Mouse (Mus musculus) limb, embryonic 11.5 days (tissue): Measurements from ENCODE around the gene Dmwd. TPM values are rescaled to one million over a fixed set of nuclear protein-coding genes. Genes with fewer than 3 reads are reported as not detected.

Source experiments
- ATAC-seq: fragments of 200-750 bp; cut with Nextera tagmentation; 2 replicates; pipeline ENCODE4 v1.8.0; 2017; ENCODE audit warnings: low read depth; ENCODE audit not compliant: insufficient number of reproducible peaks, low FRiP score, low TSS enrichment
- DNase-seq: peaks from one replicate; pipeline ENCODE4 v3.0.0-alpha.2; 2015; ENCODE audit warnings: low spot score
- H3K27ac ChIP-seq: fragments of 300-500 bp; sonication (generic); replicated peaks from 2 replicates; pipeline ENCODE4 v1.5.1; 2014; ENCODE audit warnings: low read depth, mild to moderate bottlenecking, low read length
- H3K27me3 ChIP-seq: fragments of 300-500 bp; sonication (generic); 2 replicates; pipeline ENCODE4 v1.6.1; 2014; ENCODE audit warnings: mild to moderate bottlenecking, low read length, mixed read lengths; ENCODE audit not compliant: control insufficient read depth, insufficient read depth
- H3K36me3 ChIP-seq: fragments of 300-500 bp; sonication (generic); 2 replicates; pipeline ENCODE4 v1.6.1; 2014; ENCODE audit warnings: mild to moderate bottlenecking, low read length, moderate library complexity, mixed read lengths; ENCODE audit not compliant: control insufficient read depth, insufficient read depth
- H3K4me1 ChIP-seq: fragments of 300-500 bp; sonication (generic); 2 replicates; pipeline ENCODE4 v1.6.1; 2014; ENCODE audit warnings: low read length, mixed read lengths; ENCODE audit not compliant: control insufficient read depth, insufficient read depth
- H3K4me2 ChIP-seq: fragments of 300-500 bp; sonication (generic); 2 replicates; pipeline ENCODE4 v1.6.1; 2014; ENCODE audit warnings: low read depth, mild to moderate bottlenecking, moderate library complexity; ENCODE audit not compliant: severe bottlenecking
- H3K4me3 ChIP-seq: fragments of 300-500 bp; sonication (generic); 2 replicates; pipeline ENCODE4 v1.5.1; 2014; ENCODE audit warnings: low read depth, low read length
- H3K9ac ChIP-seq: fragments of 300-500 bp; sonication (generic); 2 replicates; pipeline ENCODE4 v1.6.1; 2014; ENCODE audit warnings: mild to moderate bottlenecking, low read length
- H3K9me3 ChIP-seq: fragments of 300-500 bp; sonication (generic); 2 replicates; pipeline ENCODE4 v1.6.1; 2016; ENCODE audit warnings: low read length; ENCODE audit not compliant: control insufficient read depth
- WGBS: fragments of 180-500 bp; shearing (Covaris S2); extraction: QIAGEN DNeasy Blood & Tissue Kit; methylation state at CpG from one replicate; pipeline ENCODE4 v1.1.7; 2014; 5-methylcytosine and 5-hydroxymethylcytosine counted together
- polyA plus RNA-seq: library from polyadenylated mRNA; unstranded; fragments of >200 nt; fragmentation: Nextera tagmentation; extraction: Ambion mirVana; gene quantifications from 2 replicates; pipeline ENCODE4 v1.2.1, GENCODE M21; 2014

Gene Dmwd
- polyA plus RNA-seq, 1 experiment from 2014 or later, result 18.8 TPM

DNA sequence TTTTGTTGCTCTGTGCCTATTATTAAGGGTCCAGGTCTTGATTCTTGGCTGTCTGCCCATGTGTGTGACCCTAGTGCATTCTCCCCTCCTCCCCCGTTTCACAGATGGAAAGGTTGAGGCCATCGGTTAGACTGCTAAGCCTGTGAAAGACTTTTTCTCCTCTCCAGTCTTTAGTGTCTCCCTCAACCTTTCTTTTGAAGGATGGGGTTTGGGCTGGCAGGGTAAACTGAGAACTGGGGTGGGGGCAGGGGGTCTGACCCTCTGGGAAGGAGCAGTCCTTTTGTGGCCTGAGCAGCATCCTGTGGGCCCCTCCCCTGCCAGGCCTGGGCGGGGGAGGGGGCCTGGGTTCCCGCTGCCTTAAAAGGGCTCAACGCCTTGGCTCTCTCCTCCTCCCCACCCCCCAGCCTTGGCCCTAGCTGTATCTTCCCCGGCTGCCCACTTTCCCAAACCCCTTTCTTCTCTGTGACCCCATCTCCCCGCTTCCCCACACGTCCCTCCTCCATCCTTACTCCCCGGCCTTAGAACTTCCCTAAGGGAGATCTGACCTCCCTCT lies 9.0 kb downstream of the Dmwd start:
- H3K9ac ChIP-seq, result no peak overlapping the region
- H3K4me3 ChIP-seq, result no peak overlapping the region
- DNase-seq (no peak), ATAC-seq (no peak)
- H3K9me3 ChIP-seq, result no peaks in the 10 kb centered on the region
- no peak overlapping the region for H3K27ac ChIP-seq
- H3K27me3 ChIP-seq, result no peaks in the 10 kb centered on the region
- peaks cover 21% of the 10 kb centered on the region for H3K4me1 ChIP-seq
- H3K36me3 ChIP-seq, result peaks cover 30% of the 10 kb centered on the region
- 22% methylated on average over 9 of the region's 9 CpGs for WGBS
- H3K4me2 ChIP-seq, result no peak overlapping the region; the same call in 1 of the 2 replicates

- Histone ChIP-seq H3K27ac (no peak overlapping the region), H3K4me2 (no peak overlapping the region; the same call in 1 of the 2 replicates), H3K9me3 (no peaks in the 10 kb centered on the region), H3K4me1 (peaks cover 21% of the 10 kb centered on the region), H3K4me3 (no peak overlapping the region), H3K36me3 (peaks cover 27% of the 10 kb centered on the region), H3K27me3 (no peaks in the 10 kb centered on the region), H3K9ac (no peak overlapping the region)
- WGBS, result 4% methylated on average over 6 of the region's 6 CpGs
- ATAC-seq, result no peak
- no peak for DNase-seq
Measured at GRCm38 (mm10) chr7:19085495-19085894, 9.5 kb downstream of the Dmwd start.

DNA sequence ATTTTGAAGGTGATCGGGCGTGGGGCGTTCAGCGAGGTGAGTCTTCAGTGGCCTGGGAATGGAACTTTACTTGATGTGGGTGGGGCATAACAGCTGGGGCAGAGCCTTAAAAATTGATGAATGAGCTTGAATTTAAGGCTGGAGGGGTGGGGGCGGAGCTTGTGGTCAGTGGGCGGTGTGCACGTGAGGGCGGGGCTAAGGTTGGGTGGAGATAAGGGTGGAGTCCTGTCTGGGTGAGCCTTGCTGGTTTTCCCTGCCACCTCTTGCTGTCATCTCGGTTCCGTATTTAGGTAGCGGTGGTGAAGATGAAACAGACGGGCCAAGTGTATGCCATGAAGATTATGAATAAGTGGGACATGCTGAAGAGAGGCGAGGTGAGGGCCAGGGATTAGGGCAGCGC lies 10.0 kb downstream of the Dmwd start:
- 6% methylated on average over 14 of the region's 14 CpGs for WGBS
- H3K36me3 ChIP-seq, result peaks cover 25% of the 10 kb centered on the region
- H3K27ac ChIP-seq, result no peak overlapping the region
- H3K9me3 ChIP-seq, result no peaks in the 10 kb centered on the region
- peak; percentile 64 for DNase-seq
- H3K4me3 ChIP-seq, result no peak overlapping the region
- no peak overlapping the region; the same call in 1 of the 2 replicates for H3K4me2 ChIP-seq
- H3K27me3 ChIP-seq, result no peaks in the 10 kb centered on the region
- H3K9ac ChIP-seq, result no peak overlapping the region
- peaks cover 21% of the 10 kb centered on the region for H3K4me1 ChIP-seq
- ATAC-seq, result no peak

DNA sequence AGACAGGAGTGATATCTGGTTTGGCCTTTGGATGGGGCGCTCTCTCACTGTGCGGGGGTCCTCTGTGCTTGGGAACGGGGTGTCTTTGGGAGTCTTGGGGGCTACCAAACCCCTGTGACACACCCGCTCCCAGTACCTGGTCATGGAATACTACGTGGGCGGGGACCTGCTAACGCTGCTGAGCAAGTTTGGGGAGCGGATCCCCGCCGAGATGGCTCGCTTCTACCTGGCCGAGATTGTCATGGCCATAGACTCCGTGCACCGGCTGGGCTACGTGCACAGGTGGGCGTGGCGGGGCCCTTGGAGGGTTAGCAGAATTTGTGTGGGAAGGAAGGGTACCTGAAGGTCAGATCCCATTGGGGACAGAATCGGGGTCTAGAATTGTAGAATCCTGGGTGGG lies 10.7 kb downstream of the Dmwd start:
- Histone ChIP-seq H3K36me3 (peaks cover 18% of the 10 kb centered on the region), H3K4me3 (no peak overlapping the region), H3K27ac (no peak overlapping the region), H3K27me3 (no peaks in the 10 kb centered on the region), H3K4me2 (no peak overlapping the region), H3K4me1 (peaks cover 21% of the 10 kb centered on the region), H3K9ac (no peak overlapping the region), H3K9me3 (no peaks in the 10 kb centered on the region)
- ATAC-seq (no peak), DNase-seq (no peak)
- 59% methylated on average over 18 of the region's 18 CpGs for WGBS

- Histone ChIP-seq H3K9me3 (no peaks in the 10 kb centered on the region), H3K4me1 (peaks cover 19% of the 10 kb centered on the region), H3K4me3 (no peak overlapping the region), H3K9ac (no peak overlapping the region), H3K27me3 (no peaks in the 10 kb centered on the region), H3K4me2 (no peak overlapping the region), H3K36me3 (0 out of 2 replicates have a peak, but pooled peaks cover 3% of the 10 kb centered on the region), H3K27ac (no peak overlapping the region)
- peak; percentile 80 for DNase-seq
- no peak for ATAC-seq
- WGBS, result 46% methylated on average over 10 of the region's 10 CpGs
Measured at GRCm38 (mm10) chr7:19088813-19089212, 12.8 kb downstream of the Dmwd start.

DNA sequence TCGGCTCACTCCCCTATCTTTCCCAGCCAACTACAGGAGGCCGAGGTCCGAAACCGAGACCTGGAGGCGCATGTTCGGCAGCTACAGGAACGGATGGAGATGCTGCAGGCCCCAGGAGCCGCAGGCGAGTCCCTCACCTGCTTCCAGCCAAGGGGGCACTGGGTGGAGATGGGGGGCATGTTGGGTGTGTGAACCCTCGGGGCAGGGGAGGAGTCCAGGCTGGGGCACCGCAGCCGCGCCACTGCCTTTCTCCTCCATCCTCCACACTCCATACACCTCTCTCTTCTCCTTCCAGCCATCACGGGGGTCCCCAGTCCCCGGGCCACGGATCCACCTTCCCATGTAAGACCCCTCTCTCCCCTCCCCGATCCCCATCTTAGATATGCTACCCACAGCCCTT lies 15.9 kb downstream of the Dmwd start:
- Histone ChIP-seq H3K36me3 (0 out of 2 replicates have a peak, but pooled peaks cover 3% of the 10 kb centered on the region), H3K4me1 (peaks cover 14% of the 10 kb centered on the region), H3K9me3 (no peaks in the 10 kb centered on the region; the same call in 1 of the 2 replicates), H3K4me2 (peak overlapping the region; percentile 96; the same call in 1 of the 2 replicates), H3K27ac (no peak overlapping the region), H3K4me3 (no peak overlapping the region; the same call in 1 of the 2 replicates), H3K9ac (no peak overlapping the region; the same call in 1 of the 2 replicates), H3K27me3 (no peaks in the 10 kb centered on the region)
- no peak for ATAC-seq
- WGBS, result 21% methylated on average over 14 of the region's 17 CpGs
- DNase-seq, result no peak

DNA sequence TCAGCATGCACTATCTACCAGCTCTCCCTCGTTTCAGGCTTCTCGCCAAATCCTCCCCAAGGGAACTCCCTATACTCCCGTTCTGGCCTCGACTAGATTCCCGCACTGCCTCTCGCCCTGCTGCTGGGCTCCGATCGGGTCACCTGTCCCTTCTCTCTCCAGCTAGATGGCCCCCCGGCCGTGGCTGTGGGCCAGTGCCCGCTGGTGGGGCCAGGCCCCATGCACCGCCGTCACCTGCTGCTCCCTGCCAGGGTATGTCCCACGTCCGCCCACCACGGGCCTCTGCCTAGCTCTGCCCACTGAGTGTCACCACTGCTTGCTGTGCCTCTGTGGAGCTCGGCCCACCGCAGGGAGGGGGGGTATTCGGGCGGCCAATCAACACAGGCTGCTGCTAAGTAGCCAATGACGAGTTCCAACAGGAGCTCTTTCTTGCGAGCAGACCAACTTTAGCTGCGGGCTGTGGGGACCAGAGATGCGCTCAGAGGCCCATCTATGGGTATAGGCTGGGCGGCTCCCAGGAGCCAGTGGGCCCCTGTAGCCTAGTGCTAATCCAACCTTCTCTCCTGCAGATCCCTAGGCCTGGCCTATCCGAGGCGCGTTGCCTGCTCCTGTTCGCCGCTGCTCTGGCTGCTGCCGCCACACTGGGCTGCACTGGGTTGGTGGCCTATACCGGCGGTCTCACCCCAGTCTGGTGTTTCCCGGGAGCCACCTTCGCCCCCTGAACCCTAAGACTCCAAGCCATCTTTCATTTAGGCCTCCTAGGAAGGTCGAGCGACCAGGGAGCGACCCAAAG lies 16.6 kb downstream of the Dmwd start:
- no peaks in the 10 kb centered on the region; the same call in 1 of the 2 replicates for H3K9me3 ChIP-seq
- H3K36me3 ChIP-seq, result 0 out of 2 replicates have a peak, but pooled peaks cover 3% of the 10 kb centered on the region
- ATAC-seq (peak; percentile 44), DNase-seq (peak; percentile 86)
- peaks cover 18% of the 10 kb centered on the region for H3K4me1 ChIP-seq
- peak overlapping the region; percentile 57 for H3K9ac ChIP-seq
- peak overlapping the region; percentile 82 for H3K27ac ChIP-seq
- peak overlapping the region; percentile 96 for H3K4me2 ChIP-seq
- H3K4me3 ChIP-seq, result peak overlapping the region; percentile 82
- 3% methylated on average over 38 of the region's 38 CpGs for WGBS
- no peaks in the 10 kb centered on the region for H3K27me3 ChIP-seq

- peak overlapping the region; percentile 96 for H3K4me2 ChIP-seq
- no peaks in the 10 kb centered on the region; the same call in 1 of the 2 replicates for H3K9me3 ChIP-seq
- H3K36me3 ChIP-seq, result 0 out of 2 replicates have a peak, but pooled peaks cover 3% of the 10 kb centered on the region
- ATAC-seq (peak; percentile 40), DNase-seq (peak; percentile 90)
- no peaks in the 10 kb centered on the region for H3K27me3 ChIP-seq
- peak overlapping the region; percentile 57 for H3K9ac ChIP-seq
- under 1% methylated on average over 10 of the region's 15 CpGs for WGBS
- H3K4me1 ChIP-seq, result peaks cover 18% of the 10 kb centered on the region
- H3K27ac ChIP-seq, result peak overlapping the region; percentile 82
- H3K4me3 ChIP-seq, result peak overlapping the region; percentile 82
Measured at GRCm38 (mm10) chr7:19093174-19093521, 17.1 kb downstream of the Dmwd start.
